Mouse (Mus musculus): ENCODE results near the gene 1110059E24Rik. TPM values are rescaled to one million over a fixed set of nuclear protein-coding genes. Genes with fewer than 3 reads are reported as not detected.

Gene 1110059E24Rik
- total RNA-seq (2023): 10 to 100 TPM; 15.2 to 16.3 TPM

GRCm38 (mm10) chr19:21652285-21653171 lies at the start of gene 1110059E24Rik:
Gene 1110059E24Rik, minus strand, starts transcription at chr19:21652976.

DNA sequence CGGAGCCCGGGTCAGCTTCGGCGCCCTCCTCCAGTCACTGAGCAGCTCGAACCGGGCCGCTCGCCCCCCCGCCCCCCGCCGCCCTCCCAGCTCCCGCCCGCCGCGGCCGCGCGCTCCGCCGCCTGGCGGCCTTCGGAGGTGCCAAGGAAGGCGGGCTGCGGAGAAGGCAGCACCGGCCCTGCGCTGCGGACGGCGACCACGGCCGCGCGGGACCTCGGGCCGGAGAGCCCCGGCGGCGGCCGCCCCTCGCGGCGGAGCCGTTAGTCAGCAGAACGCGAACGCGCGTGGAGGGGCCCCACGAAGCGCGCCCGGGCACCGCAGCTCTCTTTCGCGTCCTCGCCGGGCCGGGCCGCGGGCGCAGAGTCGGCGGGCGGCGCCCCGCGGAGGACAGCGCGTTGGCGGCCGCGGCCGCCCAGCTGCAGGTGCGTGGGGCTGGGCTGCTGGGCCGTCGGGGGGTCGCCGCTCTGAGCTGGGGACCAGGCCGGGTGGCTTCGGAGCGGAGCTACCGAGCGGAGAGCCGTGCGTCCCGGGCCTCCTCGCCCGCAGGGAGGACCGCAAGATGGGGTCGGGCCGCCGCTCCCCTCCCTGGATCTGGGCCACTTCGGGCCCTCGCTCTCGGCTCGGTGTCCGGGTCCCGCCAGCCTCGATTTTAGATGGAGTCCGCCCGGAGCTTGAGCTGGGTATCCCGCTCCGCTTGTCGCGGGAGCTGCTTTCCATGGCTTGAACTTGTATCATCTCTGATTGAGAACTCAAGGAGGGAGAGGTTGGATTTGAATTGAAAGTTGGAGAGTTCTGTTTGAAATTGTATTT lies 601 bp upstream of the 1110059E24Rik start, which contains the start of gene Abhd17b:
Gene Abhd17b, plus strand, starts transcription at position 14 of the 810 bp plus-strand sequence.

Other genes starting within 250 kb of the 1110059E24Rik start
- gene Gda, start 179.5 kb downstream of the 1110059E24Rik start, total RNA-seq (2023): 100 to 1,000 TPM; 368 to 374 TPM
- 10 to 100 TPM; 16.4 to 25.0 TPM for gene Abhd17b, start 209 bp upstream of the 1110059E24Rik start, total RNA-seq (2023)
- 10 to 100 TPM; 25.0 to 25.8 TPM for gene Cemip2, start 125.4 kb upstream of the 1110059E24Rik start, total RNA-seq (2023)

Data from neutrophil, adult 59 days (primary cell).